Mouse (Mus musculus) thymus, adult 2 months (tissue): Measurements from ENCODE around the gene Cpm.

Experiments used
- CTCF ChIP-seq: fragments of 200-500 bp; IDR thresholded peaks from 2 replicates; pipeline ENCODE4 v1.5.1; 2012; ENCODE audit warnings: mild to moderate bottlenecking, control low read depth, low read length, moderate library complexity, borderline replicate concordance; ENCODE audit not compliant: control insufficient read depth, poor library complexity, insufficient read depth; ENCODE audit errors: extremely low read depth
- POLR2A ChIP-seq: fragments of 200-500 bp; IDR thresholded peaks from 2 replicates; pipeline ENCODE4 v1.6.1; 2012; ENCODE audit warnings: mild to moderate bottlenecking, low read length, control low read depth, moderate library complexity; ENCODE audit not compliant: control insufficient read depth, poor library complexity, insufficient read depth; ENCODE audit errors: extremely low read depth

DNA sequence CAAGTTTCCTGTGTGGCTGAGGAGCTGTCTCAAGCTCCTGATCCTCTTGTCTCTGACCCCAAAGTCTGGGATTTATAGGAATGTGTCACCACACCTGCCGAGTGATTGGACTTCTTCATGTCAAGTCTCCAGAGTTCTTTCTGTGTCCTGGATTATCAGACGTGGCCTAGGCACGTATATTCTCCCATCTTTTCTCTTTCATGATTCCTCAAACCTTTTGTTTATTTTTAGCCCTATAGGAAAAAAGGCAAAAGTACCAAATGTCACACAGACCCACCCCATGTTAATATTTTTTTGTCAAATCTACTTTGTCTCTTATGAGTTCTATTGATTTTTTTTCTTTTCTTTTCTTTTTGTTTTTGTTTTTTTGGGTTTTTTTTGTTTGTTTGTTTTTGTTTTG, 19.3 kb downstream of the Cpm start:
- no peak for TF ChIP-seq CTCF
- TF ChIP-seq POLR2A = no peak
